Mouse (Mus musculus) heart, adult 8-10 months (tissue): ENCODE data around the gene Gm14085. TPM values are rescaled to one million over a fixed set of nuclear protein-coding genes. Genes with fewer than 3 reads are reported as not detected.

Experiments
- DNase-seq: peaks from one replicate; pipeline ENCODE4 v3.0.0; 2022; ENCODE audit warnings: low spot score
- total RNA-seq, 4 experiments: library from RNA; stranded (reverse); gene quantifications; 2 replicates each; pipeline ENCODE4 v1.2.4; 2022

Gm14085 gene
- total RNA-seq, 4 experiments from 2014 or later, result 0.34 to 0.72 (median 0.61) TPM

- DNase-seq, result no peak
Observed at GRCm38 (mm10) chr2:122561221-122561620, 76.5 kb downstream of the Gm14085 start.

- no peak for DNase-seq
Observed at GRCm38 (mm10) chr2:122562251-122562650, 77.5 kb downstream of the Gm14085 start.

- peak; percentile 53 for DNase-seq
Observed at GRCm38 (mm10) chr2:122569439-122569838, 84.7 kb downstream of the Gm14085 start.

GRCm38 (mm10) chr2:122570430-122570829, 85.7 kb downstream of the Gm14085 start:
- DNase-seq, result no peak

GRCm38 (mm10) chr2:122571326-122571725, 86.6 kb downstream of the Gm14085 start:
- no peak for DNase-seq

- DNase-seq, result no peak
Observed at GRCm38 (mm10) chr2:122572438-122572837, 87.7 kb downstream of the Gm14085 start.

GRCm38 (mm10) chr2:122575470-122575869, 90.7 kb downstream of the Gm14085 start:
- peak; percentile 24 for DNase-seq

- DNase-seq, result no peak
Observed at GRCm38 (mm10) chr2:122576295-122576694, 91.6 kb downstream of the Gm14085 start.

- no peak for DNase-seq
Observed at GRCm38 (mm10) chr2:122577316-122577715, 92.6 kb downstream of the Gm14085 start.

Other genes starting within 250 kb of the Gm14085 start
- under 1 TPM; 0.46 to 0.82 (median 0.54) TPM for gene Duox2, start 186.5 kb upstream of the Gm14085 start, total RNA-seq
- gene Duoxa2, start 186.0 kb upstream of the Gm14085 start, total RNA-seq, result under 1 TPM in 3 of 4 experiments, not detected in 1; 0.17 to 0.31 (median 0.25) TPM
- under 1 TPM in 3 of 4 experiments, not detected in 1; 0.14 to 0.37 (median 0.34) TPM for gene Duoxa1, start 171.2 kb upstream of the Gm14085 start, total RNA-seq
- under 1 TPM in 3 of 4 experiments, not detected in 1; 0.20 to 0.28 (median 0.27) TPM for gene Duox1, start 169.3 kb upstream of the Gm14085 start, total RNA-seq
- 1 to 10 TPM; 4.4 to 7.3 (median 5.7) TPM for gene Shf, start 115.8 kb upstream of the Gm14085 start, total RNA-seq
- gene Slc28a2, start 58.5 kb upstream of the Gm14085 start, total RNA-seq, result 10 to 100 TPM; 16.0 to 22.8 (median 19.8) TPM
- gene Gatm, start 126.4 kb downstream of the Gm14085 start, total RNA-seq, result 1 to 10 TPM; 2.4 to 3.9 (median 2.6) TPM
- under 1 TPM; 0.46 to 0.97 (median 0.65) TPM for gene AA467197, start 152.0 kb downstream of the Gm14085 start, total RNA-seq
- 1 to 10 TPM; 8.1 to 9.4 (median 8.6) TPM for gene Slc30a4, start 217.7 kb downstream of the Gm14085 start, total RNA-seq